Mouse (Mus musculus) adrenal gland, postnatal 10 days (tissue): ENCODE results near the gene Pcnp. TPM values are rescaled to one million over a fixed set of nuclear protein-coding genes. Genes with fewer than 3 reads are reported as not detected.
"Not testable (repeated sequence)": the region's sequence is repeated elsewhere in the genome, so short reads cannot be mapped to it uniquely, and the experiment has no call there.

ENCODE experiments used
- DNase-seq: peaks from one replicate; pipeline ENCODE4 v3.0.0; 2021; ENCODE audit warnings: mixed read lengths
- microRNA-seq: library from miRNA; unstranded; fragments of <30 nt; microRNA quantifications from one replicate; pipeline ENCODE4 v1.2.0, GENCODE M21; 2021
- total RNA-seq, 2 experiments: library from RNA; stranded (reverse); gene quantifications; 2 replicates each; pipeline ENCODE4 v1.2.3; 2021

Gene Pcnp
- total RNA-seq, 2 experiments from 2014 or later = 79.8 to 83.7 TPM

- DNase-seq = no peak
These were observed 59.1 kb downstream of the Pcnp start for GRCm38 (mm10) chr16:55970416-55970815.

GRCm38 (mm10) chr16:55969147-55969546 is 60.4 kb downstream of the Pcnp start:
- peak; percentile 60 for DNase-seq

GRCm38 (mm10) chr16:55967221-55967620 is 62.3 kb downstream of the Pcnp start:
- DNase-seq = no peak

GRCm38 (mm10) chr16:55966212-55966871 is 63.2 kb downstream of the Pcnp start, which contains the start of gene Rpl24:
Gene Rpl24, plus strand, starts transcription at chr16:55966275.
- peak; percentile 97 for DNase-seq

- peak; percentile 53 for DNase-seq
These were observed 65.2 kb downstream of the Pcnp start for GRCm38 (mm10) chr16:55964126-55964949.

- DNase-seq = not testable (repeated sequence)
These were observed 66.5 kb downstream of the Pcnp start for GRCm38 (mm10) chr16:55963068-55963467.

Small RNA genes lying within 50 kb of the gene (microRNA-seq; reads per million reads assigned to microRNA genes)
- gene Gm24047 = not detected

Other genes starting within 250 kb of the Pcnp start
- 1 to 10 TPM; 8.0 to 8.9 TPM for gene Nfkbiz, start 190.8 kb downstream of the Pcnp start, total RNA-seq
- gene Nxpe3, start 134.5 kb downstream of the Pcnp start, total RNA-seq = 1 to 10 TPM; 1.6 to 2.0 TPM
- 1 to 10 TPM; 7.4 to 8.1 TPM for gene Cep97, start 94.9 kb downstream of the Pcnp start, total RNA-seq
- 100 to 1,000 TPM; 800 to 819 TPM for gene Rpl24, start 63.5 kb downstream of the Pcnp start, total RNA-seq
- 10 to 100 TPM; 17.0 to 17.7 TPM for gene Zbtb11, start 55.9 kb downstream of the Pcnp start, total RNA-seq
- 10 to 100 TPM; 18.2 to 21.5 TPM for gene Trmt10c, start 8.1 kb upstream of the Pcnp start, total RNA-seq
- gene Senp7, start 18.6 kb upstream of the Pcnp start, total RNA-seq = 10 to 100 TPM; 18.8 to 29.1 TPM
- gene Impg2, start 174.6 kb upstream of the Pcnp start, total RNA-seq = 1 to 10 TPM in 1 of 2 experiments, under 1 TPM in 1; 0.30 to 1.1 TPM